Mouse (Mus musculus) hindbrain, embryonic 14.5 days (tissue): ENCODE measurements at regions not wholly inside any gene's neighbourhood (a gene's known extent, or its start where the extent isn't known, plus 50 kb on each side); places are given as distances from the start of the nearest gene placed in this dataset.
"Not testable (repeated sequence)": the region's sequence is repeated elsewhere in the genome, so short reads cannot be mapped to it uniquely, and the experiment has no call there.

Source experiments
- ATAC-seq: fragments of 200-750 bp; cut with Nextera tagmentation; 2 replicates; pipeline ENCODE4 v1.8.0; 2017; ENCODE audit warnings: moderate number of reproducible peaks, mild to moderate bottlenecking, moderate TSS enrichment, moderate library complexity; ENCODE audit not compliant: low FRiP score
- DNase-seq: peaks from one replicate; pipeline ENCODE4 v3.0.0-alpha.2; 2015; ENCODE audit warnings: low spot score
- H3K27ac ChIP-seq: fragments of 300-500 bp; sonication (generic); 2 replicates; pipeline ENCODE4 v1.5.1; 2014; ENCODE audit warnings: mild to moderate bottlenecking, moderate library complexity
- H3K27me3 ChIP-seq: fragments of 300-500 bp; sonication (generic); 2 replicates; pipeline ENCODE4 v1.6.1; 2014; ENCODE audit warnings: mild to moderate bottlenecking, low read length, mixed read lengths; ENCODE audit not compliant: control insufficient read depth, insufficient read depth
- H3K36me3 ChIP-seq: fragments of 300-500 bp; sonication (generic); replicated peaks from 2 replicates; pipeline ENCODE4 v1.6.1; 2014; ENCODE audit not compliant: control insufficient read depth, insufficient read depth
- H3K4me1 ChIP-seq: fragments of 300-500 bp; sonication (generic); replicated peaks from 2 replicates; pipeline ENCODE4 v1.6.1; 2014; ENCODE audit warnings: antibody characterized with exemption, low read length, mixed read lengths; ENCODE audit not compliant: control insufficient read depth, insufficient read depth
- H3K4me2 ChIP-seq: fragments of 300-500 bp; sonication (generic); replicated peaks from 2 replicates; pipeline ENCODE4 v1.6.1; 2014; ENCODE audit warnings: mild to moderate bottlenecking, moderate library complexity
- H3K4me3 ChIP-seq: fragments of 300-500 bp; sonication (generic); replicated peaks from 2 replicates; pipeline ENCODE4 v1.5.1; 2014; ENCODE audit warnings: mild to moderate bottlenecking, low read length
- H3K9ac ChIP-seq: fragments of 300-500 bp; sonication (generic); 2 replicates; pipeline ENCODE4 v1.6.1; 2014
- H3K9me3 ChIP-seq: fragments of 300-500 bp; sonication (generic); 2 replicates; pipeline ENCODE4 v1.6.1; 2016; ENCODE audit warnings: low read length; ENCODE audit not compliant: control insufficient read depth
- WGBS: fragments of 180-500 bp; shearing (Covaris S2); extraction: QIAGEN DNeasy Blood & Tissue Kit; methylation state at CpG from one replicate; pipeline ENCODE4 v1.1.7; 2014; 5-methylcytosine and 5-hydroxymethylcytosine counted together

DNA sequence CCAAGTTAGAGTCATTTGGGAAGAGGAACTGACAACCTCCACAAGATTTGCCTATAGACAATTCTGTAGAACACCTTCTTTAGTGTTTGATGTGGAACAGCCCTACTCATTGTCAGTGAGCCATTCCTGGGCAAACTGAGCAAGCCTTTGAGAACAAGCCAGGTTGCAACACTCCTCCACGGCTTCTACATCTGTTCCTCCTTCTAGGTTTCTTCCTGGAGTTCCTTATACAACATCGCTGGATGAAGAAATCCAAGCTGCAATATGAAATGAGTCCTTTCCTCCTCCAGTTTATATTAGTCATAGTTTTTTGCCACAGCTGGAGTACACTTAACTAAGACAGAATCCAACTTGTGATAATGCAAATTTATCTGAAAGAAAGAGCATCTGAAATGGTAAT is 1197.9 kb upstream of the Rag2 start:
- Histone ChIP-seq H3K27me3 (no peaks in the 10 kb centered on the region), H3K4me1 (no peaks in the 10 kb centered on the region), H3K9me3 (no peaks in the 10 kb centered on the region), H3K4me2 (no peak overlapping the region), H3K9ac (no peak overlapping the region), H3K36me3 (no peaks in the 10 kb centered on the region), H3K4me3 (no peak overlapping the region), H3K27ac (no peak overlapping the region)
- no peak for DNase-seq
- 90% methylated on average over 2 of the region's 2 CpGs for WGBS
- no peak for ATAC-seq

DNA sequence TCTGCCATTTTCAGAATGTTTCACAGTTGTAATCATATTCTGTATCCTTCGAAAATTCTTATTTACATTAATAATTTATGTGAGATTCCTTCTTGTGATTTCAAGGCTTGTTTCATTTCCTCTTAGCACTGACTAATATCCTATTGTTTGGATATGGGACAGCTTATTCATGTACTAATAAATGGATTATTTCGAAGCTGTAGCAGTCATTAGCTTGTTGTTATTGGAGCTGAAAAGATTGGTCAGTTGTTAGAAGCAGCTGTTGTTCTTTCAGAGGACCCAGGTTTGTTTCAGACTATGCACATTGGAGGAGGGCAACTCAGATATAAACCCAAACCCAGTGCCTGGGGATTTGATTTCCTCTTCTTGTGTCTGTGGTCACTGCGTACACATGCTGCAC is 1189.5 kb upstream of the Rag2 start:
- no peaks in the 10 kb centered on the region for H3K4me1 ChIP-seq
- no peak overlapping the region for H3K9ac ChIP-seq
- no peak for DNase-seq
- 80% methylated on average over 3 of the region's 3 CpGs for WGBS
- H3K36me3 ChIP-seq, result no peaks in the 10 kb centered on the region
- no peaks in the 10 kb centered on the region for H3K27me3 ChIP-seq
- no peak overlapping the region for H3K4me3 ChIP-seq
- H3K27ac ChIP-seq, result no peak overlapping the region
- no peak for ATAC-seq
- no peak overlapping the region for H3K4me2 ChIP-seq
- no peaks in the 10 kb centered on the region for H3K9me3 ChIP-seq

DNA sequence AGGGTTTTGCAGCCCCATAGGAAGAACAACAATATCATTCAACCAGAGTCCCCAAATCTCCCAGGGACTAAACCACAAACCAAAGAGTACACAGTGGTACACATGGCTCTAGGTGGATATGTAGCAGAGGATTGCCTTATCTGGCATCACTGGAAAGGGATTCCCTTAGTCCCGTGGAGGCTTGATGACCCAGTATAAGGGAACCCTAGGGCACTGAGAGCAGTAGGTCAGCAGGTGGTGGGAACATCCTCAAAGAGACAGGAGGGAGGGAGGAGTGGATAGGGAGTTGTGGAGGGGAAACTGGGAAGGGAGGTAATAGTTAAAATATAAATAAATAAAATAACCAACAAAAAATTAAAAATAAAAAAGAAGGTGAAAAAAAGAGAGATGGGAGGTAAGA is 1178.7 kb upstream of the Rag2 start:
- 69% methylated on average over 1 of the region's 1 CpGs for WGBS
- Histone ChIP-seq H3K9me3 (no peaks in the 10 kb centered on the region), H3K4me3 (no peak overlapping the region), H3K4me1 (no peaks in the 10 kb centered on the region), H3K27ac (no peak overlapping the region), H3K27me3 (no peaks in the 10 kb centered on the region), H3K9ac (no peak overlapping the region), H3K4me2 (no peak overlapping the region), H3K36me3 (no peaks in the 10 kb centered on the region)
- no peak for ATAC-seq
- DNase-seq, result no peak

DNA sequence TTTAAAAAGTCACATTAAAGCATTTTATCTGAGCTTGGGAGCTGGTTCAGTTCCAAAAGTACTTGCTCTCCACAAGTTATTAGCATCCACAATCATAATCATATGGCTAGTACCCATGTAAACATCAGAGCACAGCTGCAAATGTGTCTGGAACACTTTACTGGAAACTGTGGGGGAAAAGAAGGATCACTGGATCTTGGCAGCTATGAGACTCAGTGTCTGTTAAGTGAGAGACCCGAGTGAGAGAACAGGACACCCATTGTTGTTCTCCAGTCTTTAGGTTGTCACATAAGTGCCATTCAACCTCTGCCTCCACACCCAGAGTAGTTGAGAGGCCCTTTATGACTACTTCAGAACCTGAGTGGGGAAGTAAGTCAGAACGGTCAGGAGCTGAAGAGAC is 1178.2 kb upstream of the Rag2 start:
- H3K4me3 ChIP-seq, result no peak overlapping the region
- H3K27ac ChIP-seq, result no peak overlapping the region
- DNase-seq (no peak), ATAC-seq (no peak)
- H3K9ac ChIP-seq, result no peak overlapping the region
- H3K9me3 ChIP-seq, result no peaks in the 10 kb centered on the region
- WGBS, result 70% methylated on average over 2 of the region's 2 CpGs
- H3K27me3 ChIP-seq, result no peaks in the 10 kb centered on the region
- no peaks in the 10 kb centered on the region for H3K4me1 ChIP-seq
- H3K4me2 ChIP-seq, result no peak overlapping the region
- H3K36me3 ChIP-seq, result no peaks in the 10 kb centered on the region

DNA sequence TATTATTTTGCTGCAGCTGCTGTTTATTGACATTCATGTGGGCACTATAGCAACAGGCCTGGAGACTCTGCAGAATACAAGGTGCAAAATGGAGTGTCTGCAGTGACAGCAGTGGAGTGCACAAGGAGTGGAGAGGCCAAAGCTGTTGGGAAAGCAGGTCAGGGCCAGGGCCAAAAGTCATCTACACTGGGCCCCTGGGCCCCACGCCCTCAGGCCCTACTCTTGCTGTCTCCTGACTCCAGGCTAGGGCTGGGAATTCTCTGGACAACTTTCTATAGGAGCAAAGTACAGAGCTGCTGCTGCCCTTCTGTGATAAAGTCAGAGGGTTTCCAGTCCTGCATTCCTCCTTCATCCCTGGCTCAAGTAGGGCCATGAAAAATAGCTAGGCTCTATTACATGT is 1164.9 kb upstream of the Rag2 start:
- not testable (repeated sequence) for H3K27me3 ChIP-seq, ATAC-seq

DNA sequence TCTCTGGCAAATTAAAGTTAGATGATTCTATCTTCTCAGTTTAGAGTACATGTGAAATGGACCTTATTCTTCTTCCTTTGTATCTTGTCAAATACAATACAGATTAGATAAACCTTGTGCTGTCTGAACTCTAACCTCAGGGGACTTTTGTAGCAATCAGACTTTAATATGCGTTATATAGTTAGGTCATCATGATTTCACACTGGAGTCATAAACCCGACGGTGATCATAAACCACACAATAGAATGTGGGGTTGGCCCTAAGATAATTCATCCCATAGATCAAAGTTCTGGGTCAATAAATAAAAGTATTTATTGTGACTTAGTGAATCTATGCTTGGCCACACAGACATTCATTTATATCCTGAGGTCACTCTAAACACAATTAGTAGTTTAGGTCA is 1138.3 kb upstream of the Rag2 start:
- not testable (repeated sequence) for H3K9me3 ChIP-seq, DNase-seq, H3K4me3 ChIP-seq, ATAC-seq, H3K4me2 ChIP-seq, H3K36me3 ChIP-seq, H3K27me3 ChIP-seq, H3K4me1 ChIP-seq, H3K27ac ChIP-seq, H3K9ac ChIP-seq
- no CpG with 5 or more reads among the region's 3 CpGs for WGBS

More for the DNA sequence above, 1164.9 kb upstream of the Rag2 start:
- not testable (repeated sequence) for H3K9me3 ChIP-seq, DNase-seq, H3K9ac ChIP-seq, H3K27ac ChIP-seq, H3K36me3 ChIP-seq, H3K4me1 ChIP-seq, H3K4me3 ChIP-seq, H3K4me2 ChIP-seq
- WGBS, result no CpG with 5 or more reads among the region's 1 CpGs

DNA sequence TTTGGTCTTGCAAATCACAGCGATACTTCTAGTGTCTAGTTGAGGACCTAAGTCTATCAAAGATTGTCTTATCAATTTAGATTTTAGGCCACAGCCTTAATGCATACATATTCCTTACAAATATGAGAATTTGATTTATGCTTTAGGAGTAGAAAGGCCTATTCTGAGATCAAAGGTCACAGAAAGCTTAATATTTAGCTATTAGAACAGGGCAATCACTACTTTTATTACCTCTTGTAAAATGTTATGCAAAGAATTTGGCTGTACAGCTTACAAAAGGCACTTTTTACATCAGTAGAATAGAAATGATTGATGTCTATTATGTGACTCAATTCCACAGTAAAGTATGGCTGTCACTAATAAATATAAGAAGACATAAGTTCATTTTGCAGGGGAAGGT is 1119.4 kb upstream of the Rag2 start:
- not testable (repeated sequence) for H3K9ac ChIP-seq, H3K4me2 ChIP-seq, H3K4me1 ChIP-seq, H3K36me3 ChIP-seq, H3K27me3 ChIP-seq, H3K4me3 ChIP-seq, DNase-seq, H3K9me3 ChIP-seq, H3K27ac ChIP-seq, ATAC-seq
- no CpG with 5 or more reads among the region's 1 CpGs for WGBS
